Mouse (Mus musculus) frontal cortex, adult 2 months (tissue): ENCODE measurements at regions not wholly inside any gene's neighbourhood (a gene's known extent, or its start where the extent isn't known, plus 50 kb on each side); places are given as distances from the start of the nearest gene placed in this dataset.

Experiments
- DNase-seq, 2 experiments: peaks; one replicate each; pipeline ENCODE4 v3.0.0; 2022; ENCODE audit warnings: low spot score in 1 of 2; ENCODE audit errors: extremely low spot score in 1 of 2

GRCm38 (mm10) chr7:136813691-136814325, 80.6 kb upstream of the Mgmt start:
- DNase-seq = no peak

GRCm38 (mm10) chr7:136814751-136815150, 79.7 kb upstream of the Mgmt start:
- DNase-seq = no peak

GRCm38 (mm10) chr7:136820291-136820690, 74.1 kb upstream of the Mgmt start:
- DNase-seq = no peak

GRCm38 (mm10) chr7:136825647-136826046, 68.8 kb upstream of the Mgmt start:
- DNase-seq = no peak

GRCm38 (mm10) chr7:136829621-136830313, 64.6 kb upstream of the Mgmt start:
- DNase-seq = no peak

- DNase-seq = no peak
Observed at GRCm38 (mm10) chr7:136832419-136832818, 62.0 kb upstream of the Mgmt start.

- DNase-seq = no peak
Observed at GRCm38 (mm10) chr7:136838971-136839370, 55.4 kb upstream of the Mgmt start.

- no peak for DNase-seq
Observed at GRCm38 (mm10) chr7:136840224-136840623, 54.2 kb upstream of the Mgmt start.

GRCm38 (mm10) chr7:136842751-136843150, 51.7 kb upstream of the Mgmt start:
- DNase-seq = no peak

- DNase-seq = peak in 1 of 2 experiments; percentile 30
Observed at GRCm38 (mm10) chr7:136844282-136844681, 50.1 kb upstream of the Mgmt start.
